Mouse (Mus musculus): Measurements from ENCODE around the gene Ppef2.

Gene Ppef2

GRCm38 (mm10) chr5:92239333-92240232, 16.5 kb downstream of the Ppef2 start:
- peak; percentile 67 for DNase-seq (ENCODE audit: low read depth)

- peak; percentile 67 for DNase-seq (ENCODE audit: low read depth)
Observed at GRCm38 (mm10) chr5:92234939-92235557, 21.0 kb downstream of the Ppef2 start.

GRCm38 (mm10) chr5:92233366-92233765, 22.7 kb downstream of the Ppef2 start:
- DNase-seq (ENCODE audit: low read depth), result no peak

GRCm38 (mm10) chr5:92231836-92232235, 24.2 kb downstream of the Ppef2 start:
- DNase-seq (ENCODE audit: low read depth), result no peak

- no peak for DNase-seq (ENCODE audit: low read depth)
Observed at GRCm38 (mm10) chr5:92230306-92230705, 25.8 kb downstream of the Ppef2 start.

GRCm38 (mm10) chr5:92229514-92229913, 26.6 kb downstream of the Ppef2 start:
- no peak for DNase-seq (ENCODE audit: low read depth)

- DNase-seq (ENCODE audit: low read depth), result no peak
Observed at GRCm38 (mm10) chr5:92228776-92229175, 27.3 kb downstream of the Ppef2 start.

GRCm38 (mm10) chr5:92227782-92228181, 28.3 kb downstream of the Ppef2 start:
- DNase-seq (ENCODE audit: low read depth), result no peak

GRCm38 (mm10) chr5:92220287-92220902, 35.7 kb downstream of the Ppef2 start:
- DNase-seq (ENCODE audit: low read depth), result no peak

GRCm38 (mm10) chr5:92219826-92220225, 36.3 kb downstream of the Ppef2 start:
- no peak for DNase-seq (ENCODE audit: low read depth)

- DNase-seq (ENCODE audit: low read depth), result no peak
Observed at GRCm38 (mm10) chr5:92218915-92219793, 36.9 kb downstream of the Ppef2 start.

GRCm38 (mm10) chr5:92215308-92215707, 40.8 kb downstream of the Ppef2 start, which contains the start of gene U90926:
Gene U90926, minus strand, starts transcription at chr5:92215408.
- no peak for DNase-seq (ENCODE audit: low read depth)

GRCm38 (mm10) chr5:92212231-92212630, 43.8 kb downstream of the Ppef2 start:
- DNase-seq (ENCODE audit: low read depth), result no peak

- no peak for DNase-seq (ENCODE audit: low read depth)
Observed at GRCm38 (mm10) chr5:92210205-92210604, 45.9 kb downstream of the Ppef2 start.

GRCm38 (mm10) chr5:92206121-92206520, 50.0 kb downstream of the Ppef2 start:
- DNase-seq (ENCODE audit: low read depth), result no peak

- no peak for DNase-seq (ENCODE audit: low read depth)
Observed at GRCm38 (mm10) chr5:92205706-92206105, 50.4 kb downstream of the Ppef2 start.

GRCm38 (mm10) chr5:92205184-92205583, 50.9 kb downstream of the Ppef2 start:
- peak; percentile 35 for DNase-seq (ENCODE audit: low read depth)

GRCm38 (mm10) chr5:92204162-92205036, 51.7 kb downstream of the Ppef2 start:
- DNase-seq (ENCODE audit: low read depth), result peak; percentile 47

GRCm38 (mm10) chr5:92198266-92198665, 57.8 kb downstream of the Ppef2 start:
- no peak for DNase-seq (ENCODE audit: low read depth)

- DNase-seq (ENCODE audit: low read depth), result no peak
Observed at GRCm38 (mm10) chr5:92196895-92197811, 58.9 kb downstream of the Ppef2 start.

Measured in naive thymus-derived CD4-positive, alpha-beta T cell, adult 2 months (primary cell).